Mouse (Mus musculus) stomach, embryonic 15.5 days (tissue): ENCODE results near the gene Gpr183. TPM values are rescaled to one million over a fixed set of nuclear protein-coding genes. Genes with fewer than 3 reads are reported as not detected.

Experiments used
- ATAC-seq: fragments of 200-750 bp; cut with Nextera tagmentation; 2 replicates; pipeline ENCODE4 v1.8.0; 2017; ENCODE audit warnings: low read depth, moderate number of reproducible peaks, moderate TSS enrichment; ENCODE audit not compliant: insufficient read depth, low FRiP score
- H3K27ac ChIP-seq: fragments of 300-500 bp; sonication (generic); 2 replicates; pipeline ENCODE4 v1.5.1; 2015; ENCODE audit warnings: mild to moderate bottlenecking, inconsistent platforms
- H3K27me3 ChIP-seq: fragments of 300-500 bp; sonication (generic); replicated peaks from 2 replicates; pipeline ENCODE4 v1.6.1; 2015; ENCODE audit warnings: inconsistent platforms
- H3K36me3 ChIP-seq: fragments of 300-500 bp; sonication (generic); 2 replicates; pipeline ENCODE4 v1.6.1; 2015; ENCODE audit warnings: inconsistent platforms
- H3K4me1 ChIP-seq: fragments of 300-500 bp; sonication (generic); 2 replicates; pipeline ENCODE4 v1.6.1; 2015; ENCODE audit warnings: inconsistent platforms
- H3K4me2 ChIP-seq: fragments of 300-500 bp; sonication (generic); 2 replicates; pipeline ENCODE4 v1.6.1; 2015; ENCODE audit warnings: mild to moderate bottlenecking, inconsistent platforms
- H3K4me3 ChIP-seq: fragments of 300-500 bp; sonication (generic); replicated peaks from 2 replicates; pipeline ENCODE4 v1.5.1; 2015; ENCODE audit warnings: inconsistent platforms
- H3K9ac ChIP-seq: fragments of 300-500 bp; sonication (generic); 2 replicates; pipeline ENCODE4 v1.6.1; 2015; ENCODE audit warnings: inconsistent platforms
- H3K9me3 ChIP-seq: fragments of 300-500 bp; sonication (generic); 2 replicates; pipeline ENCODE4 v1.6.1; 2016; ENCODE audit warnings: inconsistent platforms
- WGBS: fragments of 180-500 bp; shearing (Covaris S2); methylation state at CpG from one replicate; pipeline ENCODE4 v1.1.7; 2015; 5-methylcytosine and 5-hydroxymethylcytosine counted together
- polyA plus RNA-seq: library from polyadenylated mRNA; unstranded; fragments of >200 nt; fragmentation: Nextera tagmentation; extraction: Ambion mirVana; gene quantifications from 2 replicates; pipeline ENCODE4 v1.2.1, GENCODE M21; 2015

Gene Gpr183
- polyA plus RNA-seq, 1 experiment from 2014 or later = 4.3 TPM

DNA sequence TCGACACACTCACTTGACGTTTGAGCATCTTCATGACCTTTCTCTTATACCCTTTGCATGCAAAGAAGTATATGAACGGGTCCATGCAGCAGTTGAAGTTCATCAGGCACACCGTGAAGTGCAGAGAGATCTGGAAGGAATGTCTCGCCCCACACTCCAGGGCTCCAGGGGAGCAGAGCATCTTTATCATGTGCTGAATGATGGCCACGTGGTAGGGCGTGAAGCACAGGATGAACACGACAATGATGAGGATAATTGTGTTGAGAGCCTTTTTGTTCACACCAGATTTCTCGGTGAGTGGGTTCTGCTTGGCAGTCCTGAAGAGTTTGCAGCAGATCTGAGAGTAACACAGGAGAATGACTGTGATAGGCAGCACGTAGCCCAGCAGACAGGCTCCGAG, 10.9 kb downstream of the Gpr183 start:
- Histone ChIP-seq H3K27ac (no peak overlapping the region), H3K9me3 (no peaks in the 10 kb centered on the region), H3K9ac (no peak overlapping the region), H3K27me3 (no peaks in the 10 kb centered on the region), H3K4me1 (0 out of 2 replicates have a peak, but pooled peaks cover 3% of the 10 kb centered on the region), H3K4me2 (no peak overlapping the region), H3K4me3 (no peak overlapping the region), H3K36me3 (peaks cover 8% of the 10 kb centered on the region; the same call in 1 of the 2 replicates)
- 92% methylated on average over 11 of the region's 11 CpGs for WGBS
- no peak for ATAC-seq

DNA sequence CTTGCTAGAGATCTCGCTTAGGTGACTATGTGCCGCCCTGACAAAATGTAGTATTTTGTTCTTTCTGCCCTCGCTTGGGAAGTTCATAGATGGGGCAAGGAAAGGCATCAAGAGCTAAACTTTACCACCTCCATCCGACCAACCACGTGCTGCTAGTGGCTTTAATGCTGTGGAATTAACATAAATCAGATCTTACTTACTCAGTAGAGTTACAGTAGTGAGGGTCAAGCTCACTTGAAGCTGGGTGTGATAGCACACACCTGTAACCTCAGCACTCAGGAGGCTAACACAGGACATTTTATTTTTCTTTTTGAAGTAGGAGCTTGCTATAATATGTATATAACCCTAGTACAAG, 13.0 kb downstream of the Gpr183 start:
- Histone ChIP-seq H3K27me3 (no peaks in the 10 kb centered on the region), H3K4me1 (peaks cover 5% of the 10 kb centered on the region; the same call in 1 of the 2 replicates), H3K36me3 (peaks cover 8% of the 10 kb centered on the region; the same call in 1 of the 2 replicates), H3K4me3 (no peak overlapping the region), H3K9ac (no peak overlapping the region), H3K4me2 (no peak overlapping the region), H3K9me3 (no peaks in the 10 kb centered on the region), H3K27ac (no peak overlapping the region)
- no peak for ATAC-seq
- WGBS = 77% methylated on average over 5 of the region's 5 CpGs

DNA sequence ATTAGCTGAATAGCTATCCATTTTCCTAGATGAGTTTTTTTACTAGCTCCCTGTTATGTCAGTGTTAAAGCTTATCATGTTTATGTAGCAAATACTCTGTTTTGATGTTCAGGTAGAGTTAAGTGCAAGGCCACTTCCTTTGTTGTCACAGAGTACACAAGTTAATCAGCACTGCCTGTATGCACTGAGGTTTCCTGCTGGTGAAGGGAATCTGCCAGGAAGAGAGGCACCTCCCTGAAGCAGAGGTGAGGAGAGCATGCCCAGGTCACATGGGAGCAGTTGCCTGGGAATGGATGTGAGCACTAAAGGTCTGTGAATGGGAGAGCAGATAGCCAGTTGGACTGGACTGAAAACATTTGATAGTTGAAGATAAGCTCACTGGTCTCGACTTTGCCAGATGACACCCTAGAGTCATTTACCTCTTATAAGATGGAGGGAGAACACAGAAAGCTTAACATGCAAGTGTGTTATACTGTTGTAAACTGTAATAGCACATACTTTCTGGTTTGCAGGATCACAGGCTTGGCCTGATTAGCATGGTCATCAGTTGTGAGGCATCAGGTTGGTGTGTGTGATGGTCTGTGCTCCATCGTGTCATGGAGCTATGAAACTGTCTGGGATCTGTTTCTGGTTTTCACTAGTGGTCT, 13.5 kb downstream of the Gpr183 start:
- Histone ChIP-seq H3K4me3 (no peak overlapping the region), H3K9ac (no peak overlapping the region), H3K9me3 (no peaks in the 10 kb centered on the region), H3K4me2 (no peak overlapping the region), H3K4me1 (peaks cover 6% of the 10 kb centered on the region; the same call in 1 of the 2 replicates), H3K36me3 (peaks cover 8% of the 10 kb centered on the region; the same call in 1 of the 2 replicates), H3K27me3 (no peaks in the 10 kb centered on the region), H3K27ac (no peak overlapping the region)
- WGBS = 56% methylated on average over 2 of the region's 2 CpGs
- ATAC-seq = peak; percentile 60; the same call in 1 of the 2 replicates

- Histone ChIP-seq H3K36me3 (peaks cover 8% of the 10 kb centered on the region; the same call in 1 of the 2 replicates), H3K4me3 (no peak overlapping the region), H3K4me1 (peaks cover 6% of the 10 kb centered on the region; the same call in 1 of the 2 replicates), H3K4me2 (no peak overlapping the region), H3K27ac (no peak overlapping the region), H3K9me3 (no peaks in the 10 kb centered on the region), H3K9ac (no peak overlapping the region), H3K27me3 (no peaks in the 10 kb centered on the region)
- 91% methylated on average over 5 of the region's 5 CpGs for WGBS
- no peak for ATAC-seq
These were observed 15.1 kb downstream of the Gpr183 start for GRCm38 (mm10) chr14:121949897-121950296.

- 87% methylated on average over 3 of the region's 3 CpGs for WGBS
- Histone ChIP-seq H3K27me3 (no peaks in the 10 kb centered on the region), H3K9ac (no peak overlapping the region), H3K4me3 (no peak overlapping the region), H3K36me3 (peaks cover 4% of the 10 kb centered on the region; the same call in 1 of the 2 replicates), H3K4me2 (no peak overlapping the region), H3K9me3 (no peaks in the 10 kb centered on the region), H3K27ac (no peak overlapping the region), H3K4me1 (peaks cover 6% of the 10 kb centered on the region; the same call in 1 of the 2 replicates)
- no peak for ATAC-seq
These were observed 15.6 kb downstream of the Gpr183 start for GRCm38 (mm10) chr14:121949436-121949835.

DNA sequence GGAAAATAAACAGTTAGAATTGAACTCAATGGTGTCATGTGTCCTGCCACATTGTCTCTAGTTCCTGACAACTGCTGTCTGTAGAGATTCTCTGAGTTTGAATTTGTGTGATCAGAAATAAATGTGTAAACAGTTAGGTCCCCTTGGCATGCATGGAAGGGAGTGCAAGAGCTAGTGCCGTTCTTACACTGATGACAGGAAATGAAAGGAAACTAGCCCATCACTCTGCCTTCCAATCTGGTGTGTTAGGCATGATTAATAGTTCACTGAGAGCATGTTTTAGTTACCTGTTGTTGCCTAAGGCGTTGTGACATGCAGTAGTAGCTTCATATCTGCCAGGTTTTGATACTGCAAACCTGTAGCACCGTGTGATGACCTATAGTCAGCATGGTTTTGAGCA, 17.0 kb downstream of the Gpr183 start:
- H3K4me1 ChIP-seq = peaks cover 6% of the 10 kb centered on the region; the same call in 1 of the 2 replicates
- no peaks in the 10 kb centered on the region for H3K9me3 ChIP-seq
- no peak overlapping the region for H3K27ac ChIP-seq
- H3K4me3 ChIP-seq = no peak overlapping the region
- WGBS = 74% methylated on average over 3 of the region's 3 CpGs
- ATAC-seq = no peak
- no peak overlapping the region for H3K4me2 ChIP-seq
- no peak overlapping the region for H3K9ac ChIP-seq
- H3K36me3 ChIP-seq = no peaks in the 10 kb centered on the region
- no peaks in the 10 kb centered on the region for H3K27me3 ChIP-seq

DNA sequence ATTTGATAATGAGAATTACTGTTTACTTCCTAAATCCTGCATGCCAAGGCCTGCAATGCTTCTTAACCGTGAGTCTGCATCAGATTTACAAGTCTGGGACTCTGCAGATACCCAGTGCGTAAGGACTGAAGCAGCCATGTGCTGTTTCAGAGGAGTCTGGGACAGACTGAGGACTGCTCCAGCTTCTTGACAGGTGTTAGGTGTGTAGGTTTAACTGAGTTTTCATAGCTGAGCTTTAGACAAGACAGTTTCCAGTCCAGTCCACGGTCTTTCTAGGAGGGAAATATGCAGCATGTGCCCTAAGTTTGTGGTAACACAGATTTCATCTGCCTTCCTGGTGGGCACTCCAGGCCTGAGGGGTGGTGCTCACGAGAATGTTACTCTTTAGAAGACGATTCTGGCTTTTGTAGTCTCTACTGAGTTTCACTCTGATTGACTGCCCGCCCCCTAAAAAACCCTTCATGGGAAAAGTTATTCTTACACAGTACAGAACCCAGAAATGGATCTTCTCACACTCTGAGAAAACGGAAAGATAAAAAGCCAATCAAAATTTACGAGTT, 17.7 kb downstream of the Gpr183 start:
- Histone ChIP-seq H3K9me3 (no peaks in the 10 kb centered on the region), H3K27ac (0 out of 2 replicates have a peak overlapping the region, but pooled peaks have one; percentile 35), H3K36me3 (no peaks in the 10 kb centered on the region), H3K4me1 (peaks cover 6% of the 10 kb centered on the region; the same call in 1 of the 2 replicates), H3K4me3 (no peak overlapping the region), H3K27me3 (no peaks in the 10 kb centered on the region), H3K9ac (no peak overlapping the region), H3K4me2 (no peak overlapping the region)
- no peak for ATAC-seq
- 60% methylated on average over 8 of the region's 8 CpGs for WGBS

DNA sequence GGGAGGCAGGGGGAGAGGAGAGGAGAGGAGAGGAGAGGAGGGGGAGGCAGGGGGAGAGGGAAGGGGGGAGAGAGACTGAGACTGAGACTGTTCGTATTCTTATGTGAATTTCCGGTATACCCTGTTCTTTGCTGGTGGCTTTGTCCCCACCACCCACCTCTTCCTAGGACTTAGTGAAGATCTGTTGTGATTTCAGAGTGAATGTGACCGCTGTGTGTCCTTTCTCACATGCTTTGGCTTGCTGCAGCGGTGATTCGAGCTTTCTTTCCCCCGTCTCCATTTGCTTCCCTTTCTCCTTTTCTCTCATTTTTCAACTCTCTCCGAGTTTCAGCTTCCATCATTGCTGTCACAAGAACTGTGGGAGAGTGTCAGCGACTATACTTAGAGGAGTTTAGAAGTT, 18.3 kb downstream of the Gpr183 start:
- Histone ChIP-seq H3K27me3 (no peaks in the 10 kb centered on the region), H3K4me2 (no peak overlapping the region), H3K9ac (no peak overlapping the region), H3K36me3 (no peaks in the 10 kb centered on the region), H3K27ac (peak overlapping the region; percentile 35; the same call in 1 of the 2 replicates), H3K4me3 (no peak overlapping the region), H3K9me3 (no peaks in the 10 kb centered on the region), H3K4me1 (peaks cover 6% of the 10 kb centered on the region; the same call in 1 of the 2 replicates)
- no peak for ATAC-seq
- 39% methylated on average over 8 of the region's 8 CpGs for WGBS

DNA sequence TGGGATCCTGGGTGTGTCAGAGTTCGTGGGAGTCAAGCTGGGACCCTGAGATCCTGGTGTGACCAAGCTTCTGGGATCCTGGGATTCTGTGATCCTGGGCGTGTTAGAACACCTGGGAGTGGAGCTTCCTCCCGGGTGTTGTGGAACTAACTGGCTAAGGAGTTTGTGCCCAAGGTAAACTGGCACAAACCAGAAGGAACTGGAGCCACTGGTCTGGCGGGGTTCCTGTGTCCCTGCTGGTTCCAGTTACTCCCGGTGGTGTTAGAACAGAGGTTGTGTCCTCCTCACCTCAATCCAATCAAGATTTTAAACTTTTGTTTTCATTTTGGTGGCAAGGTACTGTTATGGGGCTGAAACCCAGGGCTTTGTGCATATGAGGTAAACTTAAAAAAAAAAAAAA, 18.9 kb downstream of the Gpr183 start:
- H3K27me3 ChIP-seq = no peaks in the 10 kb centered on the region
- H3K4me3 ChIP-seq = no peak overlapping the region
- no peak for ATAC-seq
- H3K36me3 ChIP-seq = no peaks in the 10 kb centered on the region
- 76% methylated on average over 5 of the region's 5 CpGs for WGBS
- no peak overlapping the region for H3K4me2 ChIP-seq
- H3K27ac ChIP-seq = no peak overlapping the region
- no peak overlapping the region for H3K9ac ChIP-seq
- H3K9me3 ChIP-seq = no peaks in the 10 kb centered on the region
- H3K4me1 ChIP-seq = peaks cover 3% of the 10 kb centered on the region; the same call in 1 of the 2 replicates

- 89% methylated on average over 3 of the region's 3 CpGs for WGBS
- Histone ChIP-seq H3K36me3 (0 out of 2 replicates have a peak, but pooled peaks cover under 1% of the 10 kb centered on the region), H3K27ac (no peak overlapping the region), H3K27me3 (no peaks in the 10 kb centered on the region), H3K4me2 (no peak overlapping the region), H3K9ac (no peak overlapping the region), H3K4me1 (no peaks in the 10 kb centered on the region), H3K9me3 (no peaks in the 10 kb centered on the region), H3K4me3 (no peak overlapping the region)
- ATAC-seq = no peak
These were observed 25.4 kb downstream of the Gpr183 start for GRCm38 (mm10) chr14:121939582-121939981.

DNA sequence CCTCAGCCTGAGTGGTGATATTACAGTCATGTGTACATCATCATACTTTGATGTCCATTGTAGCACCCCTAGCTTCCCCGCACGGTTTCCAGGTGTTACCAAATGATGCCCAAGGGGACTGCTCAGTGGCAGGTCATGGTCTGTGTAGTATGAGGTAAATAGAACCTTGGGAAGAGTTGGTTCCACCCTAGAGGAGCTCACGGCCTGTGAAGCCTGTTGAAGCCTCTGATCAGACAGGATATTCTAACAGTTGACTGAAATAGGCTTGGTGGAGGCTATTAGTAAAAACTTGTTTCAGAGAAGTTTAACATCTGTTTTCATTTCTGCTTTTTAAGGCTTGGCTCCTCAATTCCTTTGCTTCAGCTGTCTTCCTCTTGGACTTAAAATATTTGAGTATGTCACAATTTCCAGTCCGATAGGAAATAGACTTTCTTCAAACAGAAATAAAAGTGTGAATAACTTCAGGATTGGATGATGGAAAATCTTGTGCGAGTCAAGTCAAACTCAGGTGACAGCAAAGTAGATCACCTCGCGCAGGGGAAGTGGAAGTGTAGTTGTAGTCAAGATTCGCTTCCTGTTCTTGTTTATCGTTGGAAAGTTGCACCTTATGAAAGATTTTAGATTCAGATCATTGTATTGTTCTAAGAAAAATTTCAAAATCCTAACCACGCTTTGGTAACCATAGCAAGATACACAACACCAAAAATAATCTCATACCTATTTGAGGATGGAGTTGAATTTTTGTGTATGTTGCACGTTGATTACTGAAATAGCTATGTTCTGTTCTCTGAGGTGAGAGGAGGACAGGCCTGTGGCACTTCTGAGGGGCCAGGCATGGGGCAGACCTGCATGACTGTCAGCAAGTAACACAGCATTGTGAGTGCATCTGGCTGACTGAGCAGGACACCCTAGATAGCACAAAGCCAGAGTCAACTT, 26.5 kb downstream of the Gpr183 start:
- no peak for ATAC-seq
- Histone ChIP-seq H3K4me3 (no peak overlapping the region), H3K27ac (no peak overlapping the region), H3K4me2 (no peak overlapping the region), H3K27me3 (no peaks in the 10 kb centered on the region), H3K4me1 (no peaks in the 10 kb centered on the region), H3K9me3 (no peaks in the 10 kb centered on the region), H3K9ac (no peak overlapping the region), H3K36me3 (0 out of 2 replicates have a peak, but pooled peaks cover 3% of the 10 kb centered on the region)
- WGBS = 87% methylated on average over 11 of the region's 11 CpGs
